Mouse (Mus musculus): Measurements from ENCODE around the gene Aldh3a1. TPM values are rescaled to one million over a fixed set of nuclear protein-coding genes. Genes with fewer than 3 reads are reported as not detected.
A peak's percentile ranks its signal among the peaks of the same experiment; 100 is the strongest.

Gene Aldh3a1
- polyA plus RNA-seq, 1 experiment from 2014 or later: 0.25 TPM

GRCm38 (mm10) chr11:61251741-61252140 is 44.4 kb downstream of the Aldh3a1 start:
- H3K9ac ChIP-seq: no peak overlapping the region
- no peaks in the 10 kb centered on the region for H3K9me3 ChIP-seq (replicated peaks)
- H3K27me3 ChIP-seq: no peaks in the 10 kb centered on the region
- peaks cover 57% of the 10 kb centered on the region for H3K36me3 ChIP-seq
- 77% methylated on average over 10 of the region's 10 CpGs for WGBS
- no peak overlapping the region for H3K4me2 ChIP-seq
- H3K4me3 ChIP-seq: no peak overlapping the region
- no peak for ATAC-seq (replicated peaks; ENCODE audit: insufficient number of reproducible peaks, insufficient read depth, low FRiP score, low read depth)
- H3K27ac ChIP-seq: no peak overlapping the region
- H3K4me1 ChIP-seq (replicated peaks): peaks cover 13% of the 10 kb centered on the region

GRCm38 (mm10) chr11:61252807-61253206 is 45.5 kb downstream of the Aldh3a1 start:
- 41% methylated on average over 12 of the region's 12 CpGs for WGBS
- ATAC-seq (replicated peaks; ENCODE audit: insufficient number of reproducible peaks, insufficient read depth, low FRiP score, low read depth): peak; percentile 72
- H3K4me2 ChIP-seq: peak overlapping the region; percentile 6; the same call in 1 of the 2 replicates

GRCm38 (mm10) chr11:61259106-61259505 is 51.8 kb downstream of the Aldh3a1 start:
- H3K36me3 ChIP-seq: peaks cover 81% of the 10 kb centered on the region
- H3K9ac ChIP-seq: no peak overlapping the region
- no peaks in the 10 kb centered on the region for H3K27me3 ChIP-seq
- ATAC-seq (replicated peaks; ENCODE audit: insufficient number of reproducible peaks, insufficient read depth, low FRiP score, low read depth): no peak
- no peak overlapping the region for H3K4me2 ChIP-seq
- no peak overlapping the region for H3K27ac ChIP-seq
- H3K4me1 ChIP-seq (replicated peaks): 0 out of 2 replicates have a peak, but pooled peaks cover 2% of the 10 kb centered on the region
- no peak overlapping the region for H3K4me3 ChIP-seq
- WGBS: 94% methylated on average over 6 of the region's 6 CpGs
- no peaks in the 10 kb centered on the region for H3K9me3 ChIP-seq (replicated peaks)

More at GRCm38 (mm10) chr11:61252807-61253206, 45.5 kb downstream of the Aldh3a1 start:
- Histone ChIP-seq H3K27ac (peak overlapping the region; percentile 41; the same call in 1 of the 2 replicates), H3K36me3 (peaks cover 60% of the 10 kb centered on the region), H3K4me3 (no peak overlapping the region), H3K9ac (no peak overlapping the region), H3K9me3 (replicated peaks) (no peaks in the 10 kb centered on the region), H3K27me3 (no peaks in the 10 kb centered on the region), H3K4me1 (replicated peaks) (peaks cover 15% of the 10 kb centered on the region)

GRCm38 (mm10) chr11:61262516-61262915 is 55.2 kb downstream of the Aldh3a1 start:
- Histone ChIP-seq H3K27me3 (no peaks in the 10 kb centered on the region), H3K4me2 (no peak overlapping the region), H3K4me1 (replicated peaks) (peaks cover 8% of the 10 kb centered on the region), H3K9me3 (replicated peaks) (no peaks in the 10 kb centered on the region), H3K36me3 (peaks cover 54% of the 10 kb centered on the region), H3K27ac (no peak overlapping the region), H3K9ac (no peak overlapping the region), H3K4me3 (no peak overlapping the region)
- 93% methylated on average over 14 of the region's 14 CpGs for WGBS
- ATAC-seq (replicated peaks; ENCODE audit: insufficient number of reproducible peaks, insufficient read depth, low FRiP score, low read depth): no peak

GRCm38 (mm10) chr11:61263841-61264240 is 56.5 kb downstream of the Aldh3a1 start:
- Histone ChIP-seq H3K4me1 (replicated peaks) (peaks cover 10% of the 10 kb centered on the region), H3K4me2 (no peak overlapping the region), H3K9ac (no peak overlapping the region), H3K36me3 (peaks cover 42% of the 10 kb centered on the region), H3K4me3 (no peak overlapping the region), H3K27ac (no peak overlapping the region), H3K27me3 (no peaks in the 10 kb centered on the region), H3K9me3 (replicated peaks) (no peaks in the 10 kb centered on the region)
- ATAC-seq (replicated peaks; ENCODE audit: insufficient number of reproducible peaks, insufficient read depth, low FRiP score, low read depth): no peak
- 79% methylated on average over 1 of the region's 1 CpGs for WGBS

GRCm38 (mm10) chr11:61266551-61267533 is 59.5 kb downstream of the Aldh3a1 start, which contains the start of gene Aldh3a2:
Gene Aldh3a2, minus strand, starts transcription at chr11:61267464.
- no peaks in the 10 kb centered on the region for H3K27me3 ChIP-seq
- peak within 1 kb of the TSS; percentile 81 for H3K4me2 ChIP-seq
- peak within 1 kb of the TSS; percentile 92 for H3K9ac ChIP-seq
- H3K27ac ChIP-seq: peak within 1 kb of the TSS; percentile 95
- H3K36me3 ChIP-seq: peaks cover 22% of the 10 kb centered on the region
- no peaks in the 10 kb centered on the region for H3K9me3 ChIP-seq (replicated peaks)
- H3K4me1 ChIP-seq (replicated peaks): peaks cover 10% of the 10 kb centered on the region
- ATAC-seq (replicated peaks; ENCODE audit: insufficient number of reproducible peaks, insufficient read depth, low FRiP score, low read depth): peak; percentile 98
- H3K4me3 ChIP-seq: peak within 1 kb of the TSS; percentile 85
- under 1% methylated on average over 57 of the region's 58 CpGs for WGBS

Other genes starting within 250 kb of the Aldh3a1 start
- gene Kcnj12, start 185.0 kb upstream of the Aldh3a1 start, polyA plus RNA-seq (2015; fragmentation: Nextera tagmentation; extraction: Ambion mirVana): 5.5 TPM in 2 replicates
- gene Tnfrsf13b, start 80.8 kb upstream of the Aldh3a1 start, polyA plus RNA-seq (2015; fragmentation: Nextera tagmentation; extraction: Ambion mirVana): 1.8 and 3.4 TPM in 2 replicates
- gene Usp22, start 32.5 kb upstream of the Aldh3a1 start, polyA plus RNA-seq (2015; fragmentation: Nextera tagmentation; extraction: Ambion mirVana): 60.7 and 79.1 TPM in 2 replicates
- gene Aldh3a2, start 59.9 kb downstream of the Aldh3a1 start, polyA plus RNA-seq (2015; fragmentation: Nextera tagmentation; extraction: Ambion mirVana): 29.4 and 34.9 TPM in 2 replicates
- 0.10 and 0.19 TPM in 2 replicates for gene Slc47a2, start 135.3 kb downstream of the Aldh3a1 start, polyA plus RNA-seq (2015; fragmentation: Nextera tagmentation; extraction: Ambion mirVana)
- gene Slc47a1, start 170.8 kb downstream of the Aldh3a1 start, polyA plus RNA-seq (2015; fragmentation: Nextera tagmentation; extraction: Ambion mirVana): 20.6 and 21.5 TPM in 2 replicates
- gene Rnf112, start 246.6 kb downstream of the Aldh3a1 start, polyA plus RNA-seq (2015; fragmentation: Nextera tagmentation; extraction: Ambion mirVana): 0.35 and 0.42 TPM in 2 replicates